Mouse (Mus musculus): Measurements from ENCODE around the gene Gprc5c.

DNA sequence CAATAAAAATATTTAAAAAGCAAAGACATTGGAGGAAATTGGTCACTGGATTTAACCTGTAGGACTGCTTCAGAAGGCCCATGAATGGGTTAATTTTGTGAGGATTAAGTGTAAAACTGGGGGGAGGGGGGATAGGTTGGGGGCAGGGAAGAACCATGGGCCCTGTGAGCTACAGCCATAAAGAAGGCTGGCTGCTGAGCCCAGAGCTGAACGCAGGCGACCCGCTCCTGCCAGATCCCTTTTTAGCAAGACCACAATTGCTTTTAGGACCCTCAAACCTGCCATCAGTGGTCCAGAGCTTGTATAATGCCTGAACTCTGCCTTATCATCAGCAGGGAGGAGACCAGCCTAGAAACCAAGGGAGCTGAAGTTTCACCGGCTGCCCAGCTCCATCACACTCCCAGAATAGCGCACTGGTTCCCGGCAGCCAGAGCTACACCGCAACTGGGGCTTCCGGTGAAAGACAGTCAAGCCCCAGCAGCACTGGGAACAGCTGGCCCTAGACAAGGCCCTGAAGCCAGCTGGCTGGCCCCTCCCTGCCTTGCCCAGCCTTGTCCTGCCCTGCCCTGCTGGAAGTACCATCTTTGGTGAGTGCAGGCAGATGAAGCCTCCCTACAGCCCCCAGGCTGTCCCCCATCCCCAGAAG lies 7.0 kb upstream of the Gprc5c start:
- TF ChIP-seq CTCF (IDR thresholded peaks at IDR 0.05; ENCODE audit: low read depth) (no peak), EP300 (IDR thresholded peaks at IDR 0.05; ENCODE audit: low read depth) (no peak)

Data from liver, postnatal 0 days (tissue).